Mouse (Mus musculus) monocyte, adult 5-6 weeks (primary cell): Measurements from ENCODE around the gene Fuz. TPM values are rescaled to one million over a fixed set of nuclear protein-coding genes. Genes with fewer than 3 reads are reported as not detected.
A peak's percentile ranks its signal among the peaks of the same experiment; 100 is the strongest.

ENCODE experiments used
- ATAC-seq: fragments of 153-309, 156-312 bp; replicated peaks from 2 replicates; pipeline ENCODE4 v1.8.0; 2017; ENCODE audit warnings: mild to moderate bottlenecking; ENCODE audit not compliant: low TSS enrichment, insufficient number of reproducible peaks, severe bottlenecking, poor library complexity, low FRiP score
- total RNA-seq: library from RNA; stranded (forward); fragments of 200-1000, 200-491, 200-594 nt; gene quantifications from 3 replicates; pipeline ENCODE4 v1.2.3, GENCODE M21; 2017

Fuz gene
- 10.8 to 19.1 TPM (median 16.1 TPM) in 3 replicates for total RNA-seq

- ATAC-seq: peak; percentile 79
Observed at GRCm38 (mm10) chr7:44895593-44896434, at the start of gene Fuz. TSS of gene Fuz (plus strand) at chr7:44896079.

GRCm38 (mm10) chr7:44846804-44847203 lies 49.1 kb upstream of the Fuz start:
- no peak for ATAC-seq

- no peak for ATAC-seq
Observed at GRCm38 (mm10) chr7:44847772-44848171, 48.1 kb upstream of the Fuz start.

- ATAC-seq: peak; percentile 75
Observed at GRCm38 (mm10) chr7:44848561-44849415, 47.1 kb upstream of the Fuz start, which contains the start of the genes Akt1s1 and Tbc1d17. TSS of gene Akt1s1 (plus strand) at chr7:44848991. TSS of gene Tbc1d17 (minus strand) at chr7:44849079.

- ATAC-seq: peak; percentile 25
Observed at GRCm38 (mm10) chr7:44849416-44850111, 46.3 kb upstream of the Fuz start.

- no peak for ATAC-seq
Observed at GRCm38 (mm10) chr7:44850146-44850545, 45.7 kb upstream of the Fuz start.

- no peak for ATAC-seq
Observed at GRCm38 (mm10) chr7:44850789-44851624, 44.9 kb upstream of the Fuz start.

GRCm38 (mm10) chr7:44851625-44852234 lies 44.1 kb upstream of the Fuz start:
- ATAC-seq: no peak

- no peak for ATAC-seq
Observed at GRCm38 (mm10) chr7:44852259-44853027, 43.4 kb upstream of the Fuz start.

- ATAC-seq: no peak
Observed at GRCm38 (mm10) chr7:44853065-44853464, 42.8 kb upstream of the Fuz start.

GRCm38 (mm10) chr7:44853596-44854355 lies 42.1 kb upstream of the Fuz start:
- no peak for ATAC-seq

- peak; percentile 29 for ATAC-seq
Observed at GRCm38 (mm10) chr7:44854356-44855031, 41.4 kb upstream of the Fuz start.

- ATAC-seq: no peak
Observed at GRCm38 (mm10) chr7:44855036-44855435, 40.8 kb upstream of the Fuz start.

GRCm38 (mm10) chr7:44856265-44856916 lies 39.5 kb upstream of the Fuz start:
- ATAC-seq: no peak

GRCm38 (mm10) chr7:44857042-44857552 lies 38.8 kb upstream of the Fuz start, which contains the start of gene Pnkp:
TSS of gene Pnkp (plus strand) at chr7:44857139.
- ATAC-seq: peak; percentile 34
